Mouse (Mus musculus) liver, embryonic 11.5 days (tissue): Measurements from ENCODE around the gene Tspan12. TPM values are rescaled to one million over a fixed set of nuclear protein-coding genes. Genes with fewer than 3 reads are reported as not detected.
"Not testable (repeated sequence)": the region's sequence is repeated elsewhere in the genome, so short reads cannot be mapped to it uniquely, and the experiment has no call there.

ENCODE experiments used
- ATAC-seq: fragments of 200-750 bp; cut with Nextera tagmentation; replicated peaks from 2 replicates; pipeline ENCODE4 v1.8.0; 2017; ENCODE audit warnings: moderate number of reproducible peaks, mild to moderate bottlenecking, moderate TSS enrichment, moderate library complexity; ENCODE audit not compliant: low FRiP score
- DNase-seq: peaks from one replicate; pipeline ENCODE4 v3.0.0-alpha.2; 2017; ENCODE audit warnings: low spot score
- H3K27ac ChIP-seq: fragments of 300-500 bp; sonication (generic); 2 replicates; pipeline ENCODE4 v1.5.1; 2014; ENCODE audit warnings: mild to moderate bottlenecking, low read depth, low read length, control low read depth
- H3K27me3 ChIP-seq: fragments of 300-500 bp; sonication (generic); replicated peaks from 2 replicates; pipeline ENCODE4 v1.6.1; 2014; ENCODE audit warnings: low read length, mixed read lengths; ENCODE audit not compliant: control insufficient read depth, insufficient read depth
- H3K36me3 ChIP-seq: fragments of 300-500 bp; sonication (generic); 2 replicates; pipeline ENCODE4 v1.6.1; 2014; ENCODE audit warnings: mild to moderate bottlenecking, low read length, moderate library complexity, mixed read lengths; ENCODE audit not compliant: control insufficient read depth, insufficient read depth
- H3K4me1 ChIP-seq: fragments of 300-500 bp; sonication (generic); replicated peaks from 2 replicates; pipeline ENCODE4 v1.6.1; 2014; ENCODE audit warnings: low read length, mixed read lengths; ENCODE audit not compliant: control insufficient read depth, insufficient read depth
- H3K4me2 ChIP-seq: fragments of 300-500 bp; sonication (generic); 2 replicates; pipeline ENCODE4 v1.6.1; 2014; ENCODE audit warnings: mild to moderate bottlenecking, control low read depth, moderate library complexity
- H3K4me3 ChIP-seq: fragments of 300-500 bp; sonication (generic); 2 replicates; pipeline ENCODE4 v1.5.1; 2014; ENCODE audit warnings: low read depth, low read length, control low read depth
- H3K9ac ChIP-seq: fragments of 300-500 bp; sonication (generic); 2 replicates; pipeline ENCODE4 v1.6.1; 2014; ENCODE audit warnings: low read depth, low read length, control low read depth
- H3K9me3 ChIP-seq: fragments of 300-500 bp; sonication (generic); 2 replicates; pipeline ENCODE4 v1.6.1; 2016; ENCODE audit warnings: low read length, inconsistent platforms, mixed read lengths; ENCODE audit not compliant: control insufficient read depth
- WGBS: fragments of 180-500 bp; shearing (Covaris S2); extraction: QIAGEN DNeasy Blood & Tissue Kit; methylation state at CpG from one replicate; pipeline ENCODE4 v1.1.7; 2014; 5-methylcytosine and 5-hydroxymethylcytosine counted together
- polyA plus RNA-seq: library from polyadenylated mRNA; unstranded; fragments of >200 nt; fragmentation: Nextera tagmentation; extraction: Ambion mirVana; gene quantifications from 2 replicates; pipeline ENCODE4 v1.2.1, GENCODE M21; 2014

Tspan12 gene
- 47.9 and 54.3 TPM in 2 replicates for polyA plus RNA-seq

GRCm38 (mm10) chr6:21852344-21852785 lies at the start of gene Tspan12:
Gene Tspan12 (minus strand): TSS chr6:21852515.
- Histone ChIP-seq H3K27ac (peak within 1 kb of the TSS; percentile 33), H3K4me3 (peak within 1 kb of the TSS; percentile 77), H3K9ac (peak within 1 kb of the TSS; percentile 80), H3K27me3 (no peaks in the 10 kb centered on the region), H3K4me2 (peak within 1 kb of the TSS; percentile 93), H3K36me3 (no peaks in the 10 kb centered on the region), H3K9me3 (no peaks in the 10 kb centered on the region), H3K4me1 (no peaks in the 10 kb centered on the region; the same call in 1 of the 2 replicates)
- ATAC-seq (peak; percentile 24; the same call in 1 of the 2 replicates), DNase-seq (no peak)
- WGBS: 3% methylated on average over 13 of the region's 13 CpGs

GRCm38 (mm10) chr6:21894451-21894850 lies 42.1 kb upstream of the Tspan12 start:
- Histone ChIP-seq H3K27ac (no peak overlapping the region), H3K4me1 (no peaks in the 10 kb centered on the region), H3K4me3 (no peak overlapping the region), H3K36me3 (no peaks in the 10 kb centered on the region), H3K4me2 (no peak overlapping the region), H3K9me3 (no peaks in the 10 kb centered on the region), H3K9ac (no peak overlapping the region), H3K27me3 (no peaks in the 10 kb centered on the region)
- WGBS: 57% methylated on average over 7 of the region's 7 CpGs
- DNase-seq (no peak), ATAC-seq (peak; percentile 41; the same call in 1 of the 2 replicates)

GRCm38 (mm10) chr6:21889101-21889500 lies 36.8 kb upstream of the Tspan12 start:
- DNase-seq (no peak), ATAC-seq (no peak)
- H3K4me2 ChIP-seq: no peak overlapping the region
- 0 out of 2 replicates have a peak, but pooled peaks cover 2% of the 10 kb centered on the region for H3K4me1 ChIP-seq
- H3K27ac ChIP-seq: no peak overlapping the region
- no peaks in the 10 kb centered on the region for H3K9me3 ChIP-seq
- 75% methylated on average over 2 of the region's 2 CpGs for WGBS
- no peaks in the 10 kb centered on the region for H3K36me3 ChIP-seq
- no peak overlapping the region for H3K9ac ChIP-seq
- no peak overlapping the region for H3K4me3 ChIP-seq
- H3K27me3 ChIP-seq: no peaks in the 10 kb centered on the region

DNA sequence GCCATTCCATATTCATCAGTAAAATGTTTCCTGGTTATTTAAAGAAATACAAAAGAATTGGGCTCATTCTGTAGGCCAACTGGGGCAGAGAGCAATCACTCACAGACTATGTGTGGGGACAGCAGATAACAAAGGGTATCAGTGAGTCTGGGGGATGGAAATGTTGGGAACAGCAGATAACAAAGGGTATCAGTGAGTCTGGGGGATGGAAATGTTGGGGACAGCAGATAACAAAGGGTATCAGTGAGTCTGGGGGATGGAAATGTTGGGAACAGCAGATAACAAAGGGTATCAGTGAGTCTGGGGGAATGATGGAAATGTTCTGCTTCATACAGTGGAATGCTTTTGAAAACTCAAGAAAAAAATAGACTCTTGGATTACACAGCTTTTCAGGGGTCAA lies 35.7 kb upstream of the Tspan12 start:
- DNase-seq, H3K4me3 ChIP-seq, H3K4me1 ChIP-seq, H3K36me3 ChIP-seq, H3K27ac ChIP-seq, H3K9ac ChIP-seq, H3K27me3 ChIP-seq, H3K4me2 ChIP-seq, H3K9me3 ChIP-seq: not testable (repeated sequence)
- peak; percentile 63; the same call in 1 of the 2 replicates for ATAC-seq

GRCm38 (mm10) chr6:21879496-21879895 lies 27.2 kb upstream of the Tspan12 start:
- Histone ChIP-seq H3K9ac (no peak overlapping the region), H3K4me3 (no peak overlapping the region), H3K4me1 (no peaks in the 10 kb centered on the region), H3K9me3 (no peaks in the 10 kb centered on the region), H3K36me3 (no peaks in the 10 kb centered on the region), H3K27me3 (no peaks in the 10 kb centered on the region), H3K4me2 (no peak overlapping the region), H3K27ac (no peak overlapping the region)
- DNase-seq (no peak), ATAC-seq (0 out of 2 replicates have a peak, but pooled peaks have one; percentile 31)
- WGBS: 63% methylated on average over 6 of the region's 6 CpGs

GRCm38 (mm10) chr6:21867310-21867709 lies 15.0 kb upstream of the Tspan12 start:
- DNase-seq (no peak), ATAC-seq (no peak)
- Histone ChIP-seq H3K9ac (no peak overlapping the region), H3K27me3 (no peaks in the 10 kb centered on the region), H3K4me1 (no peaks in the 10 kb centered on the region), H3K4me3 (no peak overlapping the region), H3K36me3 (no peaks in the 10 kb centered on the region), H3K9me3 (no peaks in the 10 kb centered on the region), H3K27ac (no peak overlapping the region), H3K4me2 (no peak overlapping the region)
- WGBS: 36% methylated on average over 1 of the region's 1 CpGs

DNA sequence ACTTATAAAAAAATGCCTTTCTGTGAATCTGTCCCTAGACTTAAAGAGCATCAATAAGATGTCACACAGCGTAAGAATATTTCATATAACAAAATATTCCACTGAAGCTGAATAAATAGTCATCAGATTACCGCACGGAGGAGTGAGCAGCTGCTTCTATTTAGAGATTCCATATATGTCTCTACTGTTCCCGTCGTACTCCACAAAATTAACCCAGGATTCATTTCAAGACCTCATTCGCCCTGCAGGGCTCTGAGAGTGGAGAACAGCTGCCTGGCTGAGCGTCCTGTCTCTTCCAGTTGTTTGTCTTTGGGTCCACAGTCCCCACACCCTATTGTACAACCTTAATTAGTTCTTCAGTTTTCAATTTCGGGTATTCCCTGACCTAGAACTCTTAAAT lies 11.9 kb upstream of the Tspan12 start:
- WGBS: 75% methylated on average over 8 of the region's 8 CpGs
- Histone ChIP-seq H3K4me2 (no peak overlapping the region), H3K9ac (no peak overlapping the region), H3K4me3 (no peak overlapping the region), H3K27me3 (no peaks in the 10 kb centered on the region), H3K4me1 (no peaks in the 10 kb centered on the region), H3K9me3 (no peaks in the 10 kb centered on the region), H3K27ac (no peak overlapping the region), H3K36me3 (no peaks in the 10 kb centered on the region)
- ATAC-seq (no peak), DNase-seq (no peak)

GRCm38 (mm10) chr6:21863561-21863960 lies 11.2 kb upstream of the Tspan12 start:
- no peaks in the 10 kb centered on the region; the same call in 1 of the 2 replicates for H3K27me3 ChIP-seq
- no peak overlapping the region for H3K9ac ChIP-seq
- no peak for DNase-seq
- ATAC-seq: no peak
- WGBS: 18% methylated on average over 1 of the region's 1 CpGs
- no peaks in the 10 kb centered on the region for H3K36me3 ChIP-seq
- H3K4me2 ChIP-seq: no peak overlapping the region
- no peak overlapping the region for H3K4me3 ChIP-seq
- no peaks in the 10 kb centered on the region for H3K4me1 ChIP-seq
- H3K9me3 ChIP-seq: no peaks in the 10 kb centered on the region
- H3K27ac ChIP-seq: no peak overlapping the region

DNA sequence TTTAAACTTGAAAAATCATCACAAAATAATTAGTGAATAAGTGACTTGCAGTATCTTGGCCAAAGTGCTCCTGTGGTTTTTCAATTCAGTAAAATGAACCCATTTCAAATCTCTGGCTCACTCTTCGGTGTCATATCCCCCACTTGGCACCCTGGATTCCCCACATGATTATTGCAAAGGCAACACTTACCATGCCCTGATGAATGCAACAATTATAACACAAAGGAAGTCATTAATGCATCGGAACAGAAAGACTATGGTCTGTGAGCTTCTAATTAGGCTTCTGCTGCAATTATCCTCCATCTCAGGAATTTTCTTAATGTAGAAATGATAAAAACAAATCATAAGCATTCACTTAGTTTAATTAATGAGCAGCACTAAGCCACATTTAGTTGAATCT lies 9.0 kb upstream of the Tspan12 start:
- Histone ChIP-seq H3K9ac (no peak overlapping the region), H3K27me3 (peaks cover 3% of the 10 kb centered on the region), H3K4me3 (no peak overlapping the region), H3K9me3 (no peaks in the 10 kb centered on the region), H3K4me2 (no peak overlapping the region), H3K27ac (no peak overlapping the region), H3K4me1 (no peaks in the 10 kb centered on the region), H3K36me3 (no peaks in the 10 kb centered on the region)
- DNase-seq (no peak), ATAC-seq (no peak)
- 81% methylated on average over 2 of the region's 2 CpGs for WGBS
